Comparison of ENCODE assay signal across 9 mouse cellular contexts in genomic region chr2:85129496-85129971, GRCm38 (mm10). TPM values are rescaled to one million over a fixed set of nuclear protein-coding genes. Genes with fewer than 3 reads are reported as not detected.
DNase-seq lines count a peak whose midpoint lies in the region; ATAC-seq and TF ChIP-seq lines count a peak whose summit lies in the region.
"Had no signal": no experiment of that assay in that cellular context is flagged by ENCODE, and none has a peak within 500 bp of the region (broad histone marks: within the 10 kb centered on the region; RNA-seq: fewer than 3 reads in every experiment).

No protein-coding gene starts in this region.

- TF ChIP-seq CTCF in brain, embryonic 14.5 days (IDR thresholded peaks at IDR 0.05; ENCODE audit: borderline replicate concordance, extremely low read depth, insufficient read depth, insufficient read length): no peak

- H3K27me3 ChIP-seq in embryonic facial prominence, embryonic 10.5 days (replicated peaks; ENCODE audit: low read depth, poor library complexity, severe bottlenecking): no peaks in the 10 kb centered on the region
- H3K27me3 ChIP-seq in hindbrain, embryonic 16.5 days (replicated peaks; ENCODE audit: control insufficient read depth, insufficient read depth, low read length): no peaks in the 10 kb centered on the region
- H3K27me3 ChIP-seq in liver, embryonic 16.5 days (ENCODE audit: control insufficient read depth, insufficient read depth, low read depth, low read length): no peaks in the 10 kb centered on the region

- no peak overlapping the region for H3K4me2 ChIP-seq in hindbrain, embryonic 16.5 days (ENCODE audit: low read length)
- H3K4me2 ChIP-seq in liver, embryonic 16.5 days (ENCODE audit: low read depth, low read length): no peak overlapping the region

- DNase-seq in brain, embryonic 14.5 days (ENCODE audit: low read depth): peak; percentile 13
- no peak for DNase-seq in embryonic facial prominence, embryonic 10.5 days (ENCODE audit: low spot score)
- no peak for DNase-seq in frontal cortex, adult 2 months (ENCODE audit: extremely low spot score in 1 of 2, low spot score in 1 of 2)
- no peak for DNase-seq in ovary, postnatal 36 days (ENCODE audit: low spot score)
- no peak for DNase-seq in B cell, adult 2 months
- DNase-seq in thymus, adult 18-20 months: no peak
- DNase-seq: thymus, postnatal 14 days had no signal

- no peak overlapping the region for H3K4me3 ChIP-seq in embryonic facial prominence, embryonic 10.5 days
- H3K4me3 ChIP-seq in hindbrain, embryonic 16.5 days (ENCODE audit: low read length): no peak overlapping the region
- H3K4me3 ChIP-seq in liver, embryonic 16.5 days (ENCODE audit: low read depth, low read length): no peak overlapping the region

- ATAC-seq in hindbrain, embryonic 16.5 days: peak; percentile 34; the same call in 1 of the 2 replicates
- ATAC-seq in liver, embryonic 16.5 days (ENCODE audit: low read depth): peak; percentile 59

- no peak overlapping the region for H3K9ac ChIP-seq in hindbrain, embryonic 16.5 days (ENCODE audit: low read depth, low read length)
- H3K9ac ChIP-seq in liver, embryonic 16.5 days (ENCODE audit: low read depth, low read length): no peak overlapping the region

- peak overlapping the region; percentile 52; the same call in 1 of the 2 replicates for H3K27ac ChIP-seq in embryonic facial prominence, embryonic 10.5 days (replicated peaks)
- no peak overlapping the region for H3K27ac ChIP-seq in hindbrain, embryonic 16.5 days (ENCODE audit: low read depth, low read length)
- no peak overlapping the region for H3K27ac ChIP-seq in liver, embryonic 16.5 days (ENCODE audit: low read length)

- H3K9me3 ChIP-seq in embryonic facial prominence, embryonic 10.5 days: no peaks in the 10 kb centered on the region
- no peaks in the 10 kb centered on the region for H3K9me3 ChIP-seq in hindbrain, embryonic 16.5 days (ENCODE audit: control insufficient read depth, low read length)
- no peaks in the 10 kb centered on the region for H3K9me3 ChIP-seq in liver, embryonic 16.5 days (replicated peaks; ENCODE audit: control insufficient read depth, low read length)

- WGBS in embryonic facial prominence, embryonic 10.5 days: 53% methylated on average over 6 of the region's 6 CpGs
- WGBS in hindbrain, embryonic 16.5 days: 47% methylated on average over 6 of the region's 6 CpGs
- WGBS in liver, embryonic 16.5 days (ENCODE audit: insufficient replicate concordance): 19% methylated on average over 6 of the region's 6 CpGs

- no peak for TF ChIP-seq POLR2A in brain, embryonic 14.5 days (IDR thresholded peaks at IDR 0.05; ENCODE audit: borderline replicate concordance, extremely low read depth, insufficient read depth, insufficient read length, poor library complexity, severe bottlenecking)

- no peaks in the 10 kb centered on the region for H3K36me3 ChIP-seq in embryonic facial prominence, embryonic 10.5 days (replicated peaks)
- H3K36me3 ChIP-seq in hindbrain, embryonic 16.5 days (ENCODE audit: control insufficient read depth, insufficient read depth, low read length): no peaks in the 10 kb centered on the region
- H3K36me3 ChIP-seq in liver, embryonic 16.5 days (ENCODE audit: control insufficient read depth, insufficient read depth): no peaks in the 10 kb centered on the region

- H3K4me1 ChIP-seq in embryonic facial prominence, embryonic 10.5 days: peaks cover 18% of the 10 kb centered on the region
- H3K4me1 ChIP-seq in hindbrain, embryonic 16.5 days (ENCODE audit: control insufficient read depth, insufficient read depth, low read depth, low read length): no peaks in the 10 kb centered on the region
- peaks cover 10% of the 10 kb centered on the region for H3K4me1 ChIP-seq in liver, embryonic 16.5 days (ENCODE audit: control insufficient read depth, low read depth, low read length)

RNA-seq across cellular contexts. Expression of gene Aplnr, which starts 6.5 kb away (rescaled TPM):
- 17.7 and 24.8 TPM in 2 replicates for polyA plus RNA-seq in brain, embryonic 14.5 days (2012; rRNA removed)
- polyA plus RNA-seq in embryonic facial prominence, embryonic 10.5 days (2016; fragmentation: Nextera tagmentation; extraction: Ambion mirVana): 40.2 and 42.2 TPM in 2 replicates
- polyA plus RNA-seq in hindbrain, embryonic 16.5 days (2015; fragmentation: Nextera tagmentation; extraction: Ambion mirVana): 23.9 and 33.7 TPM in 2 replicates
- polyA plus RNA-seq in liver, embryonic 16.5 days (2015; fragmentation: Nextera tagmentation; extraction: Ambion mirVana): 1.7 and 2.7 TPM in 2 replicates
- 1.2 TPM in 2 replicates for polyA plus RNA-seq in frontal cortex, adult 2 months (2012; rRNA removed)
